Mouse (Mus musculus) adrenal gland, postnatal 4 days (tissue): Measurements from ENCODE around the gene Drap1. TPM values are rescaled to one million over a fixed set of nuclear protein-coding genes. Genes with fewer than 3 reads are reported as not detected.

Experiments used
- DNase-seq, 2 experiments: peaks; one replicate each; pipeline ENCODE4 v3.0.0; 2021 to 2022; ENCODE audit warnings: low spot score in 2 of 2, mixed read lengths in 2 of 2
- total RNA-seq, 2 experiments: library from RNA; stranded (reverse); gene quantifications; 2 replicates each; pipeline ENCODE4 v1.2.3; 2021

The Drap1 gene
- total RNA-seq, 2 experiments from 2014 or later = 236 to 266 TPM

- DNase-seq = peak; percentile 86 to 90
Observed at GRCm38 (mm10) chr19:5388588-5389242, 36.1 kb downstream of the Drap1 start, which contains the start of gene Sart1. TSS of gene Sart1 (minus strand) at chr19:5388703.

- DNase-seq = no peak
Observed at GRCm38 (mm10) chr19:5388011-5388441, 36.8 kb downstream of the Drap1 start.

- no peak for DNase-seq
Observed at GRCm38 (mm10) chr19:5384715-5385114, 40.1 kb downstream of the Drap1 start.

- no peak for DNase-seq
Observed at GRCm38 (mm10) chr19:5383326-5383725, 41.5 kb downstream of the Drap1 start.

GRCm38 (mm10) chr19:5377446-5377845, 47.3 kb downstream of the Drap1 start:
- DNase-seq = no peak

GRCm38 (mm10) chr19:5374748-5375147, 50.0 kb downstream of the Drap1 start:
- DNase-seq = no peak

- no peak for DNase-seq
Observed at GRCm38 (mm10) chr19:5374177-5374576, 50.6 kb downstream of the Drap1 start.

Other genes starting within 250 kb of the Drap1 start
- gene Pacs1, start 151.9 kb downstream of the Drap1 start, total RNA-seq = 10 to 100 TPM; 35.0 to 39.4 TPM
- 100 to 1,000 TPM; 210 to 224 TPM for gene Sf3b2, start 129.5 kb downstream of the Drap1 start, total RNA-seq
- under 1 TPM; 0.45 to 0.67 TPM for gene Gal3st3, start 126.6 kb downstream of the Drap1 start, total RNA-seq
- gene Catsper1, start 89.2 kb downstream of the Drap1 start, total RNA-seq = not detected
- 1 to 10 TPM; 2.6 to 3.4 TPM for gene Cst6, start 75.4 kb downstream of the Drap1 start, total RNA-seq
- 10 to 100 TPM; 36.5 to 42.2 TPM for gene Eif1ad, start 58.2 kb downstream of the Drap1 start, total RNA-seq
- gene Banf1, start 57.8 kb downstream of the Drap1 start, total RNA-seq = 100 to 1,000 TPM; 153 to 164 TPM
- 100 to 1,000 TPM in 1 of 2 experiments, 10 to 100 TPM in 1; 98.7 to 123 TPM for gene Sart1, start 36.3 kb downstream of the Drap1 start, total RNA-seq
- gene Tsga10ip, start 22.5 kb downstream of the Drap1 start, total RNA-seq = not detected
- 10 to 100 TPM; 55.1 to 56.7 TPM for gene AI837181, start 165 bp upstream of the Drap1 start, total RNA-seq
- gene Fosl1, start 22.6 kb upstream of the Drap1 start, total RNA-seq = under 1 TPM in 1 of 2 experiments, not detected in 1; 0.20 TPM
- 10 to 100 TPM; 10.4 to 10.6 TPM for gene Ccdc85b, start 32.9 kb upstream of the Drap1 start, total RNA-seq
- gene Fibp, start 35.6 kb upstream of the Drap1 start, total RNA-seq = 100 to 1,000 TPM; 134 to 137 TPM
- gene Ctsw, start 43.5 kb upstream of the Drap1 start, total RNA-seq = 1 to 10 TPM in 1 of 2 experiments, under 1 TPM in 1; 0.67 to 1.3 TPM
- 10 to 100 TPM; 80.0 to 88.0 TPM for gene Efemp2, start 49.0 kb upstream of the Drap1 start, total RNA-seq
- 10 to 100 TPM; 24.9 to 29.8 TPM for gene Mus81, start 63.4 kb upstream of the Drap1 start, total RNA-seq
- 100 to 1,000 TPM; 789 to 859 TPM for gene Cfl1, start 65.5 kb upstream of the Drap1 start, total RNA-seq
- 1 to 10 TPM; 3.0 to 3.5 TPM for gene 1700020D05Rik, start 78.8 kb upstream of the Drap1 start, total RNA-seq
- 10 to 100 TPM; 15.1 to 16.0 TPM for gene Snx32, start 85.6 kb upstream of the Drap1 start, total RNA-seq
- 1 to 10 TPM in 1 of 2 experiments, not detected in 1; 1.6 TPM for gene Ovol1, start 135.7 kb upstream of the Drap1 start, total RNA-seq
- gene Ap5b1, start 143.0 kb upstream of the Drap1 start, total RNA-seq = 1 to 10 TPM; 6.0 to 8.9 TPM
- gene Rnaseh2c, start 176.9 kb upstream of the Drap1 start, total RNA-seq = 100 to 1,000 TPM; 109 to 110 TPM
- gene Kat5, start 185.3 kb upstream of the Drap1 start, total RNA-seq = 10 to 100 TPM; 69.0 to 83.1 TPM
- gene Rela, start 212.5 kb upstream of the Drap1 start, total RNA-seq = 10 to 100 TPM; 71.0 to 73.6 TPM
- 10 to 100 TPM; 85.0 to 90.1 TPM for gene Sipa1, start 238.7 kb upstream of the Drap1 start, total RNA-seq